Mouse (Mus musculus): ENCODE data around the gene Fgf13. TPM values are rescaled to one million over a fixed set of nuclear protein-coding genes. Genes with fewer than 3 reads are reported as not detected.

Fgf13 gene
- polyA plus RNA-seq, 1 experiment from 2014 or later = 228 TPM

- Histone ChIP-seq H3K4me3 (ENCODE audit: low read length) (no peak overlapping the region), H3K36me3 (ENCODE audit: control insufficient read depth, insufficient read depth, low read length) (no peaks in the 10 kb centered on the region), H3K27ac (ENCODE audit: low read depth, low read length) (no peak overlapping the region), H3K9me3 (ENCODE audit: control insufficient read depth, low read length) (no peaks in the 10 kb centered on the region), H3K4me2 (ENCODE audit: low read length) (no peak overlapping the region), H3K9ac (ENCODE audit: low read depth, low read length) (no peak overlapping the region), H3K27me3 (replicated peaks; ENCODE audit: control insufficient read depth, insufficient read depth, low read length) (no peaks in the 10 kb centered on the region), H3K4me1 (ENCODE audit: control insufficient read depth, insufficient read depth, low read depth, low read length) (no peaks in the 10 kb centered on the region)
- no peak for ATAC-seq
- 76% methylated on average over 4 of the region's 4 CpGs for WGBS
Measured at GRCm38 (mm10) chrX:59508273-59508672, 59.6 kb downstream of the Fgf13 start.

- 41% methylated on average over 1 of the region's 1 CpGs for WGBS
- Histone ChIP-seq H3K9me3 (ENCODE audit: control insufficient read depth, low read length) (no peaks in the 10 kb centered on the region), H3K27me3 (replicated peaks; ENCODE audit: control insufficient read depth, insufficient read depth, low read length) (no peaks in the 10 kb centered on the region), H3K4me2 (ENCODE audit: low read length) (no peak overlapping the region), H3K27ac (ENCODE audit: low read depth, low read length) (no peak overlapping the region), H3K36me3 (ENCODE audit: control insufficient read depth, insufficient read depth, low read length) (no peaks in the 10 kb centered on the region), H3K4me1 (ENCODE audit: control insufficient read depth, insufficient read depth, low read depth, low read length) (no peaks in the 10 kb centered on the region), H3K9ac (ENCODE audit: low read depth, low read length) (no peak overlapping the region), H3K4me3 (ENCODE audit: low read length) (no peak overlapping the region)
- ATAC-seq = no peak
Measured at GRCm38 (mm10) chrX:59493388-59493787, 74.5 kb downstream of the Fgf13 start.

GRCm38 (mm10) chrX:59485426-59485825 is 82.4 kb downstream of the Fgf13 start:
- Histone ChIP-seq H3K27me3 (replicated peaks; ENCODE audit: control insufficient read depth, insufficient read depth, low read length) (no peaks in the 10 kb centered on the region), H3K4me1 (ENCODE audit: control insufficient read depth, insufficient read depth, low read depth, low read length) (no peaks in the 10 kb centered on the region), H3K9ac (ENCODE audit: low read depth, low read length) (no peak overlapping the region), H3K36me3 (ENCODE audit: control insufficient read depth, insufficient read depth, low read length) (no peaks in the 10 kb centered on the region), H3K4me2 (ENCODE audit: low read length) (no peak overlapping the region), H3K9me3 (ENCODE audit: control insufficient read depth, low read length) (no peaks in the 10 kb centered on the region), H3K27ac (ENCODE audit: low read depth, low read length) (no peak overlapping the region), H3K4me3 (ENCODE audit: low read length) (no peak overlapping the region)
- ATAC-seq = no peak
- 69% methylated on average over 2 of the region's 2 CpGs for WGBS

GRCm38 (mm10) chrX:59402596-59403285 is 165.1 kb downstream of the Fgf13 start:
- H3K4me1 ChIP-seq (ENCODE audit: control insufficient read depth, insufficient read depth, low read depth, low read length) = no peaks in the 10 kb centered on the region
- H3K9ac ChIP-seq (ENCODE audit: low read depth, low read length) = no peak overlapping the region
- no peaks in the 10 kb centered on the region for H3K36me3 ChIP-seq (ENCODE audit: control insufficient read depth, insufficient read depth, low read length)
- no peaks in the 10 kb centered on the region for H3K27me3 ChIP-seq (replicated peaks; ENCODE audit: control insufficient read depth, insufficient read depth, low read length)
- 67% methylated on average over 2 of the region's 2 CpGs for WGBS
- H3K4me3 ChIP-seq (ENCODE audit: low read length) = no peak overlapping the region
- peak; percentile 50; the same call in 1 of the 2 replicates for ATAC-seq
- H3K4me2 ChIP-seq (ENCODE audit: low read length) = no peak overlapping the region
- no peak overlapping the region for H3K27ac ChIP-seq (ENCODE audit: low read depth, low read length)
- no peaks in the 10 kb centered on the region for H3K9me3 ChIP-seq (ENCODE audit: control insufficient read depth, low read length)

DNA sequence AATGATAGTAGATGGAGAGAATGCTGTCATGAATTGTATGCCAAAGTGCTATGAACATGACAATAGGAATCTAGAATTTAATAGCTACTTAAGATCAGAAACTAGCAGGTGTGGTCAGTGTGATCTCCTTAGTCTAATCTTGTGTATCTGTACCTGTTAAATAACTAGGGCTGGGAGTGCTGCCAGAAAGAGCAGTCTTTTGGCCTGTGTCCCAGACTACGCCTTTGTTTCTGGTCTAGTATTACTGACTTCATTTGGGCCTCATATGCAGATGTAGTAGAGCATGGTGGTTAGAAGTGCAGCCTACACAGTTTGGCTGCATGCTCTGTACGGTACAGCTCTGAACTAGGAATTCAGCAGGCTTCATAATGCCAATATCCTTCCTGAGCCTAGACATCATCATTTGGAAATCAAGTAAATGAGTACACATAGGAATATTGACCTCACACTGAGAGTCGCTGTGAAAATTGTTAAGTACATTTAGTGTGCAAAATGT is 276.9 kb downstream of the Fgf13 start:
- Histone ChIP-seq H3K36me3 (ENCODE audit: control insufficient read depth, insufficient read depth, low read length) (no peaks in the 10 kb centered on the region), H3K4me3 (ENCODE audit: low read length) (no peak overlapping the region), H3K9ac (ENCODE audit: low read depth, low read length) (no peak overlapping the region), H3K4me2 (ENCODE audit: low read length) (no peak overlapping the region), H3K9me3 (ENCODE audit: control insufficient read depth, low read length) (no peaks in the 10 kb centered on the region; the same call in 1 of the 2 replicates), H3K27ac (ENCODE audit: low read depth, low read length) (no peak overlapping the region), H3K4me1 (ENCODE audit: control insufficient read depth, insufficient read depth, low read depth, low read length) (no peaks in the 10 kb centered on the region), H3K27me3 (replicated peaks; ENCODE audit: control insufficient read depth, insufficient read depth, low read length) (no peaks in the 10 kb centered on the region)
- WGBS = 69% methylated on average over 3 of the region's 3 CpGs
- no peak for ATAC-seq

- Histone ChIP-seq H3K4me1 (ENCODE audit: control insufficient read depth, insufficient read depth, low read depth, low read length) (no peaks in the 10 kb centered on the region), H3K36me3 (ENCODE audit: control insufficient read depth, insufficient read depth, low read length) (no peaks in the 10 kb centered on the region), H3K9me3 (ENCODE audit: control insufficient read depth, low read length) (no peaks in the 10 kb centered on the region), H3K9ac (ENCODE audit: low read depth, low read length) (no peak overlapping the region), H3K4me2 (ENCODE audit: low read length) (no peak overlapping the region), H3K27ac (ENCODE audit: low read depth, low read length) (no peak overlapping the region), H3K4me3 (ENCODE audit: low read length) (no peak overlapping the region), H3K27me3 (replicated peaks; ENCODE audit: control insufficient read depth, insufficient read depth, low read length) (no peaks in the 10 kb centered on the region)
- no peak for ATAC-seq
Measured at GRCm38 (mm10) chrX:59251576-59251975, 316.3 kb downstream of the Fgf13 start.

- H3K9ac ChIP-seq (ENCODE audit: low read depth, low read length) = no peak overlapping the region
- no peak overlapping the region for H3K27ac ChIP-seq (ENCODE audit: low read depth, low read length)
- H3K27me3 ChIP-seq (replicated peaks; ENCODE audit: control insufficient read depth, insufficient read depth, low read length) = no peaks in the 10 kb centered on the region
- no peak for ATAC-seq
- no peaks in the 10 kb centered on the region for H3K36me3 ChIP-seq (ENCODE audit: control insufficient read depth, insufficient read depth, low read length)
- H3K4me2 ChIP-seq (ENCODE audit: low read length) = no peak overlapping the region
- no peaks in the 10 kb centered on the region for H3K4me1 ChIP-seq (ENCODE audit: control insufficient read depth, insufficient read depth, low read depth, low read length)
- H3K4me3 ChIP-seq (ENCODE audit: low read length) = no peak overlapping the region
- WGBS = 75% methylated on average over 3 of the region's 3 CpGs
- no peaks in the 10 kb centered on the region for H3K9me3 ChIP-seq (ENCODE audit: control insufficient read depth, low read length)
Measured at GRCm38 (mm10) chrX:59243752-59244151, 324.1 kb downstream of the Fgf13 start.

DNA sequence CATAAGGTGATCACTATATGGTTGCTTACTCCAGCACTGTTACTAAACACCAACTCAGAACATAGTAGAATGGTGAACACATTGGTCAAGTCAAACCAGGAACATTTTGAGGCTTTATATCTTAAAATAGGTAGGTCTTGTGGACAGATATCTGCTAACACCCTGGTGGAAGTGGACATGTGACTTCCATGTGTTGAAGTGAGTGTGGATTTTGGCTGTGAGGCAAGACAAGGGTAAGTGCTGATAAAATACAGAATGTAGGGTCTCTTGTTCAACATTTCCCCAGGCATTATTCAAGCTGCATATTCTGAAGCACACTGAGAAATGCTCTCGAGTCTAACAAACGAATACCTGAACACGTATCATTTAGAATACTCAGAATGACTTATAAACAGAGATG is 324.7 kb downstream of the Fgf13 start:
- Histone ChIP-seq H3K4me2 (ENCODE audit: low read length) (no peak overlapping the region), H3K4me1 (ENCODE audit: control insufficient read depth, insufficient read depth, low read depth, low read length) (no peaks in the 10 kb centered on the region), H3K9ac (ENCODE audit: low read depth, low read length) (no peak overlapping the region), H3K27me3 (replicated peaks; ENCODE audit: control insufficient read depth, insufficient read depth, low read length) (no peaks in the 10 kb centered on the region), H3K27ac (ENCODE audit: low read depth, low read length) (no peak overlapping the region), H3K9me3 (ENCODE audit: control insufficient read depth, low read length) (no peaks in the 10 kb centered on the region), H3K36me3 (ENCODE audit: control insufficient read depth, insufficient read depth, low read length) (no peaks in the 10 kb centered on the region), H3K4me3 (ENCODE audit: low read length) (no peak overlapping the region)
- WGBS = 92% methylated on average over 3 of the region's 3 CpGs
- no peak for ATAC-seq

DNA sequence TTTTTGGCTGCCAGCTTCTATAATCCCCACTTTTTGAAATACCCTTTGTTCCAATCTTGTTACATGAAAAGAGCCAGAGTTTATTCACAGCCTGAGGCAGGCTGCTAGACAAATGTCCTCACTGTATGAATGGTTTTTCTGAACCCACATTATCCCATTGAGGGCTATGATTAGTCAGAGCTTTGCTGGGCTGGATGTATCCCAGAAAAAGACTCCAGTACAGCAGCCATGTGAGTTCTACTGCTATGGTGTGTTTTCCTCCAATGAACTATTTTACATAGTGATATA is 326.5 kb downstream of the Fgf13 start:
- Histone ChIP-seq H3K4me2 (ENCODE audit: low read length) (no peak overlapping the region), H3K36me3 (ENCODE audit: control insufficient read depth, insufficient read depth, low read length) (no peaks in the 10 kb centered on the region), H3K4me3 (ENCODE audit: low read length) (no peak overlapping the region), H3K9me3 (ENCODE audit: control insufficient read depth, low read length) (no peaks in the 10 kb centered on the region), H3K9ac (ENCODE audit: low read depth, low read length) (no peak overlapping the region), H3K27me3 (replicated peaks; ENCODE audit: control insufficient read depth, insufficient read depth, low read length) (no peaks in the 10 kb centered on the region), H3K27ac (ENCODE audit: low read depth, low read length) (no peak overlapping the region), H3K4me1 (ENCODE audit: control insufficient read depth, insufficient read depth, low read depth, low read length) (no peaks in the 10 kb centered on the region)
- ATAC-seq = no peak

Data from hindbrain, embryonic 16.5 days (tissue).